Mouse (Mus musculus) cerebellum, adult 2 months (tissue): Measurements from ENCODE around the gene Zdhhc12.
A peak's percentile ranks its signal among the peaks of the same experiment; 100 is the strongest.

Experiments used
- CTCF ChIP-seq: fragments of 200-500 bp; IDR thresholded peaks from 2 replicates; pipeline ENCODE4 v1.5.1; 2011; ENCODE audit warnings: low read depth, mild to moderate bottlenecking, control low read depth, low read length, moderate library complexity, borderline replicate concordance; ENCODE audit not compliant: insufficient read depth
- POLR2A ChIP-seq: fragments of 200-500 bp; IDR thresholded peaks from 2 replicates; pipeline ENCODE4 v1.6.1; 2011; ENCODE audit warnings: low read length, control low read depth, borderline replicate concordance; ENCODE audit not compliant: insufficient read depth

GRCm38 (mm10) chr2:30106364-30106763, 12.9 kb upstream of the Zdhhc12 start:
- TF ChIP-seq POLR2A (no peak), CTCF (peak; percentile 79)
